Mouse (Mus musculus): ENCODE data around the gene Myom3.

GRCm38 (mm10) chr4:135730204-135730603, 29.3 kb upstream of the Myom3 start:
- TF ChIP-seq CTCF (IDR thresholded peaks at IDR 0.05 in 2 of 3, conservative IDR thresholded peaks at IDR 0.05 in 1 of 3; ENCODE audit: control insufficient read depth in 1 of 3, insufficient read depth in 1 of 3, low read depth in 2 of 3, low read length in 3 of 3, poor library complexity in 1 of 3, severe bottlenecking in 1 of 3) (no peak), POLR2A (IDR thresholded peaks at IDR 0.05; ENCODE audit: control insufficient read depth in 1 of 2, insufficient read depth in 1 of 2, low read depth in 1 of 2, low read length in 2 of 2, poor library complexity in 1 of 2) (no peak), NRF1 (IDR thresholded peaks at IDR 0.05; ENCODE audit: insufficient read depth, low read depth, low read length, poor library complexity, severe bottlenecking) (no peak), BHLHE40 (IDR thresholded peaks at IDR 0.05; ENCODE audit: borderline replicate concordance, low read depth, low read length) (no peak), TAL1 (IDR thresholded peaks at IDR 0.05; ENCODE audit: low read length) (no peak), EP300 (IDR thresholded peaks at IDR 0.05; ENCODE audit: low read depth in 1 of 2, low read length in 2 of 2) (no peak), MAFK (IDR thresholded peaks at IDR 0.05; ENCODE audit: borderline replicate concordance, low read depth, low read length) (no peak), MYC (IDR thresholded peaks at IDR 0.05; ENCODE audit: low read depth, low read length) (no peak), ZNF384 (IDR thresholded peaks at IDR 0.05; ENCODE audit: low read depth, low read length) (no peak), GATA1 (IDR thresholded peaks at IDR 0.05; ENCODE audit: low read depth, low read length) (no peak), TBP (IDR thresholded peaks at IDR 0.05; ENCODE audit: low read depth, low read length) (no peak), RAD21 (IDR thresholded peaks at IDR 0.05; ENCODE audit: low read depth, low read length) (no peak), MAZ (IDR thresholded peaks at IDR 0.05; ENCODE audit: low read depth, low read length) (no peak)
